Mouse (Mus musculus) forebrain, embryonic 15.5 days (tissue): ENCODE measurements around the gene Sh3bgrl2. TPM values are rescaled to one million over a fixed set of nuclear protein-coding genes. Genes with fewer than 3 reads are reported as not detected.

Experiments used
- ATAC-seq: fragments of 200-750 bp; cut with Nextera tagmentation; replicated peaks from 2 replicates; pipeline ENCODE4 v1.8.0; 2017; ENCODE audit warnings: mild to moderate bottlenecking, moderate TSS enrichment, moderate library complexity
- H3K27ac ChIP-seq: fragments of 300-500 bp; sonication (generic); replicated peaks from 2 replicates; pipeline ENCODE4 v1.5.1; 2015; ENCODE audit warnings: mild to moderate bottlenecking, inconsistent platforms
- H3K27me3 ChIP-seq: fragments of 300-500 bp; sonication (generic); 2 replicates; pipeline ENCODE4 v1.6.1; 2015; ENCODE audit warnings: inconsistent platforms
- H3K36me3 ChIP-seq: fragments of 300-500 bp; sonication (generic); 2 replicates; pipeline ENCODE4 v1.6.1; 2015; ENCODE audit warnings: mild to moderate bottlenecking, inconsistent platforms
- H3K4me1 ChIP-seq: fragments of 300-500 bp; sonication (generic); 2 replicates; pipeline ENCODE4 v1.6.1; 2015; ENCODE audit warnings: inconsistent platforms
- H3K4me2 ChIP-seq: fragments of 300-500 bp; sonication (generic); replicated peaks from 2 replicates; pipeline ENCODE4 v1.6.1; 2015; ENCODE audit warnings: mild to moderate bottlenecking, inconsistent platforms
- H3K4me3 ChIP-seq: fragments of 300-500 bp; sonication (generic); 2 replicates; pipeline ENCODE4 v1.5.1; 2015; ENCODE audit warnings: mild to moderate bottlenecking, inconsistent platforms
- H3K9ac ChIP-seq: fragments of 300-500 bp; sonication (generic); replicated peaks from 2 replicates; pipeline ENCODE4 v1.6.1; 2015; ENCODE audit warnings: mild to moderate bottlenecking, inconsistent platforms
- H3K9me3 ChIP-seq: fragments of 300-500 bp; sonication (generic); 2 replicates; pipeline ENCODE4 v1.6.1; 2016; ENCODE audit warnings: inconsistent platforms
- WGBS: fragments of 180-500 bp; shearing (Covaris S2); methylation state at CpG from one replicate; pipeline ENCODE4 v1.1.7; 2015; ENCODE audit warnings: mixed read lengths; 5-methylcytosine and 5-hydroxymethylcytosine counted together
- polyA plus RNA-seq: library from polyadenylated mRNA; unstranded; fragments of >200 nt; fragmentation: Nextera tagmentation; extraction: Ambion mirVana; gene quantifications from 2 replicates; pipeline ENCODE4 v1.2.1, GENCODE M21; 2015

The Sh3bgrl2 gene
- polyA plus RNA-seq, 1 experiment from 2014 or later = 21.4 TPM

DNA sequence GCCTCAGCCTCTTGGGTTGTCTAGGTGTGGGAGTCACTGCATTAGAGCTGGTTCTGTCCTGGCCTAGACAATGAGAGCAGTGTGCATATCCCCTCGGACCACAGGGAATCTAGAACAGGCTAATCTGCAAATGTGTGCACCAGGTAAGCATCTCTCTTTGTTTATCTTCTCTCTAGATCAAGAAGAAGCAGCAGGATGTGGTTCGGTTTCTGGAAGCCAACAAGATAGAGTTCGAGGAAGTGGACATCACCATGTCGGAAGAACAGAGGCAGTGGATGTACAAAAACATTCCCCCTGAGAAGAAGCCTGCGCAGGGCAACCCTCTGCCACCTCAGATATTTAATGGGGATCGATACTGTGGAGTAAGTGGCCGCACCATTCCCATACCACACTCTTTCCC is 29.1 kb downstream of the Sh3bgrl2 start:
- H3K9me3 ChIP-seq = no peaks in the 10 kb centered on the region
- H3K27me3 ChIP-seq = no peaks in the 10 kb centered on the region
- 88% methylated on average over 7 of the region's 7 CpGs for WGBS
- peak; percentile 49; the same call in 1 of the 2 replicates for ATAC-seq
- H3K4me2 ChIP-seq = no peak overlapping the region
- no peak overlapping the region for H3K27ac ChIP-seq
- peaks cover 15% of the 10 kb centered on the region for H3K4me1 ChIP-seq
- H3K36me3 ChIP-seq = no peaks in the 10 kb centered on the region
- H3K4me3 ChIP-seq = no peak overlapping the region
- H3K9ac ChIP-seq = no peak overlapping the region

GRCm38 (mm10) chr9:83579049-83579448 is 30.9 kb downstream of the Sh3bgrl2 start:
- no peaks in the 10 kb centered on the region for H3K36me3 ChIP-seq
- H3K27me3 ChIP-seq = no peaks in the 10 kb centered on the region
- 85% methylated on average over 4 of the region's 4 CpGs for WGBS
- no peaks in the 10 kb centered on the region for H3K9me3 ChIP-seq
- H3K9ac ChIP-seq = no peak overlapping the region
- no peak for ATAC-seq
- H3K4me2 ChIP-seq = no peak overlapping the region
- no peak overlapping the region for H3K27ac ChIP-seq
- H3K4me3 ChIP-seq = no peak overlapping the region
- H3K4me1 ChIP-seq = peaks cover 15% of the 10 kb centered on the region

GRCm38 (mm10) chr9:83582748-83583147 is 34.6 kb downstream of the Sh3bgrl2 start:
- H3K4me3 ChIP-seq = no peak overlapping the region
- 70% methylated on average over 7 of the region's 7 CpGs for WGBS
- H3K36me3 ChIP-seq = no peaks in the 10 kb centered on the region
- no peaks in the 10 kb centered on the region for H3K9me3 ChIP-seq
- no peak for ATAC-seq
- peaks cover under 1% of the 10 kb centered on the region; the same call in 1 of the 2 replicates for H3K4me1 ChIP-seq
- no peaks in the 10 kb centered on the region for H3K27me3 ChIP-seq
- H3K9ac ChIP-seq = no peak overlapping the region
- H3K27ac ChIP-seq = no peak overlapping the region
- no peak overlapping the region for H3K4me2 ChIP-seq

DNA sequence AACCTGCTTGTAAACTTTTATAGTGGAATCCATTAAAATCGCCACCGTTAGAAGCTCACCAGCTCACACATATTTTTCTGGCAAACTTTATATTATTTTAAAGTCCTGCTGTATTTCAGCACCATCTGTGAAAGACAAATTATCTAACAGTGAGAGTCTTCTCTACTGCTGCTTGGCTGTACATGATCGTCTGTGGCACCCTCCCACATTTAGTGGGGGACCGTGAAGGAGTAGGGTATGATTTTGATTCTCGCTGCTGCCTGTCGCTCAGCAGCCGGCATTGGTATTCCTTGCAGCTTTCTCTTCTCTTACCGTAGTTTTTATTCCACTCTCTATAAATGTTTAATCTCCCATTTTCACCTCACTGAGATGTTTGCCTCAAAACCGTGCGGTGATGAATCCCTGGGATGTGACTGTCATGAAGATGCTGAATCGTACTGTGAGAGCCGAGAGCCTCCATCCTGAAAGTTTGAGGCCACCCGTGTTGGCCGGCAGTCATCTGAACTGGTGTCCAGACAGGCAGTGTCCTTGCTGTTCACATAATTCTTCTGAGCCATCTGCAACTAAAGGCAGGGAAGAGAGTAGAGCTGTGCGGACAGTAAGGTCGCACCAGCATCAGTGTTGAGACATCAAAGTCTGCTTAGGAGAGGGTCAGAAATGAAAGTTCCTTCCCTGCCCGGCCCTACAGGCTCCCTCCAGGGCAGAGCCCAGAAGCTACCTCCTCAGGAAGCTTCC is 38.4 kb downstream of the Sh3bgrl2 start:
- H3K27ac ChIP-seq = no peak overlapping the region
- H3K9me3 ChIP-seq = no peaks in the 10 kb centered on the region
- WGBS = 83% methylated on average over 17 of the region's 17 CpGs

DNA sequence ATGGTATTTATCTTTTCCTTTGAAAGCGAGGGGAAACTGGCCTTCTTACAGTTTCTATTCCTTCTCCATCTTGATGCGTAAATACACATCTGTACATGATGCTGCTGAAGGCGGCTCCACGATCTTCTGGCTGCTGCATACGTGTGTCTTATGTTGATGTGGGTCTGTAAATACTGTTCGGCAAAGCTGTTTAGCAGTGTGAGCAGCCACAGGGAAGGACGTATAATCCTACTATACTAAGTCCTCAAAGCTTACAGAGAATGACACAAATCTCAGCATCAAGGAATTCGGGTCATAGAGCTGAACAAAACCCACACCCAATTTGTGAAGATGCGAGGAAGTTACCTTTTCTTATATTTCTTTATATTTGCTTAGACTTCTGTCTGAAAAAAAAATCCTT is 39.0 kb downstream of the Sh3bgrl2 start:
- no peaks in the 10 kb centered on the region for H3K36me3 ChIP-seq
- no peak overlapping the region for H3K4me3 ChIP-seq
- no peaks in the 10 kb centered on the region for H3K27me3 ChIP-seq
- WGBS = 83% methylated on average over 9 of the region's 9 CpGs
- peaks cover 8% of the 10 kb centered on the region for H3K4me1 ChIP-seq
- H3K27ac ChIP-seq = no peak overlapping the region
- H3K9ac ChIP-seq = no peak overlapping the region
- no peaks in the 10 kb centered on the region for H3K9me3 ChIP-seq
- no peak for ATAC-seq
- no peak overlapping the region for H3K4me2 ChIP-seq

More for the DNA sequence above, 38.4 kb downstream of the Sh3bgrl2 start:
- no peak for ATAC-seq
- no peaks in the 10 kb centered on the region for H3K36me3 ChIP-seq
- no peak overlapping the region for H3K9ac ChIP-seq
- no peak overlapping the region for H3K4me3 ChIP-seq
- no peak overlapping the region for H3K4me2 ChIP-seq
- H3K4me1 ChIP-seq = peaks cover 8% of the 10 kb centered on the region
- H3K27me3 ChIP-seq = no peaks in the 10 kb centered on the region

DNA sequence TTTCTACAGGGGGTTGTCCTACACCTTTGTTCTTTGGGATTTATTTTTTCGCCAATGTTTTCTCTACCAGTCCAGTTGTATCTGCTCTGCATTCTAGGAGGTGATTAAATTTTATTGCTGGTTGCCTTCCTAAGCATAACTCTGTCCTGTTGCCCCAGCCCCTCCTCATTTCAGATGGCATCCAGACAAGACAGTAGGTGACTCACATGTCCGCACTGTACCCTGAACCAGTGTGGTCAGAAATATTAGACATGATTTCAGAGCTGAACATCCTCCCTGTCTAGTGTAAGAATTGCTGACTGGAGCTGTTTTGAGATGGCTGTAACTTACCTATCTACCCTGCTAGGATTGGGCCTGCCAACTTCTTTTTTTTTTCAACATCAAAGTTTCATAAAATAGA is 40.9 kb downstream of the Sh3bgrl2 start:
- no peak for ATAC-seq
- Histone ChIP-seq H3K4me1 (peaks cover 8% of the 10 kb centered on the region), H3K4me3 (no peak overlapping the region), H3K36me3 (no peaks in the 10 kb centered on the region), H3K9ac (no peak overlapping the region), H3K4me2 (no peak overlapping the region), H3K27me3 (no peaks in the 10 kb centered on the region), H3K27ac (peak overlapping the region; percentile 62; the same call in 1 of the 2 replicates), H3K9me3 (no peaks in the 10 kb centered on the region)
- 91% methylated on average over 2 of the region's 2 CpGs for WGBS

GRCm38 (mm10) chr9:83589680-83590467 is 41.7 kb downstream of the Sh3bgrl2 start:
- ATAC-seq = peak; percentile 74
- Histone ChIP-seq H3K27me3 (no peaks in the 10 kb centered on the region), H3K27ac (peak overlapping the region; percentile 62), H3K4me2 (no peak overlapping the region), H3K36me3 (no peaks in the 10 kb centered on the region), H3K4me1 (peaks cover 8% of the 10 kb centered on the region), H3K9me3 (no peaks in the 10 kb centered on the region), H3K9ac (no peak overlapping the region), H3K4me3 (no peak overlapping the region)
- WGBS = 54% methylated on average over 14 of the region's 14 CpGs

GRCm38 (mm10) chr9:83591848-83592456 is 43.8 kb downstream of the Sh3bgrl2 start:
- Histone ChIP-seq H3K27me3 (no peaks in the 10 kb centered on the region), H3K9me3 (no peaks in the 10 kb centered on the region), H3K4me2 (no peak overlapping the region), H3K36me3 (no peaks in the 10 kb centered on the region), H3K9ac (no peak overlapping the region), H3K27ac (no peak overlapping the region), H3K4me1 (peaks cover 8% of the 10 kb centered on the region), H3K4me3 (no peak overlapping the region)
- no peak for ATAC-seq
- 85% methylated on average over 10 of the region's 10 CpGs for WGBS

- Histone ChIP-seq H3K27me3 (no peaks in the 10 kb centered on the region), H3K27ac (no peak overlapping the region), H3K4me2 (no peak overlapping the region), H3K4me1 (peaks cover 14% of the 10 kb centered on the region), H3K36me3 (no peaks in the 10 kb centered on the region), H3K9me3 (no peaks in the 10 kb centered on the region), H3K9ac (no peak overlapping the region), H3K4me3 (no peak overlapping the region)
- ATAC-seq = no peak
- 93% methylated on average over 5 of the region's 5 CpGs for WGBS
Observed at GRCm38 (mm10) chr9:83593811-83594210, 45.7 kb downstream of the Sh3bgrl2 start.

DNA sequence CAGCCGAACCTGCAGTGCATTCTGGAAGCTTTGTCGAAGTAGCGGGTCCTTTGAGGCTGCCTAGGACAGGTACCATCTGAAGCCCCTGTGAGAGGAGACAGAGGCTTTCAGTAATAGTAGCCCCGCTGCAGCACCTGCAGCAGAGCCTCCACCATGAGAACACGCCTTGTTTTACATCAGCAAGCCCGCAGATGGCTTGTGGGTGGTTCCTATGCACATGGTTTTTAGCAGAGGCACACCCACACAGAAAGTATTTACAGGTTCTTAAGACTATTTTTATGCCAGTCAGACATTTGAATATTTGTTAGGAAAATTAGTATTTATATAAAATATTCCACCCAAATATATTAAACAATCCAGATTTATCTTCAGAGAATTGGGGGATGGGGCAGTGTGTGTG is 48.0 kb downstream of the Sh3bgrl2 start:
- Histone ChIP-seq H3K27ac (no peak overlapping the region), H3K4me2 (no peak overlapping the region), H3K9ac (no peak overlapping the region), H3K4me1 (peaks cover 13% of the 10 kb centered on the region), H3K36me3 (no peaks in the 10 kb centered on the region), H3K27me3 (no peaks in the 10 kb centered on the region), H3K9me3 (no peaks in the 10 kb centered on the region), H3K4me3 (no peak overlapping the region)
- 88% methylated on average over 6 of the region's 6 CpGs for WGBS
- ATAC-seq = no peak

- peaks cover 15% of the 10 kb centered on the region for H3K4me1 ChIP-seq
- no peaks in the 10 kb centered on the region for H3K36me3 ChIP-seq
- H3K4me3 ChIP-seq = no peak overlapping the region
- H3K27ac ChIP-seq = no peak overlapping the region
- no peak overlapping the region for H3K4me2 ChIP-seq
- no peak for ATAC-seq
- H3K9me3 ChIP-seq = no peaks in the 10 kb centered on the region
- no peak overlapping the region for H3K9ac ChIP-seq
- H3K27me3 ChIP-seq = no peaks in the 10 kb centered on the region
- 64% methylated on average over 13 of the region's 13 CpGs for WGBS
Observed at GRCm38 (mm10) chr9:83596646-83597481, 48.7 kb downstream of the Sh3bgrl2 start.
